Mouse (Mus musculus) cerebral cortex, adult 2 months (tissue): ENCODE measurements around the gene Fam98a.

ENCODE experiments used
- WGBS: fragments of 180-500 bp; shearing (Covaris S2); methylation state at CpG from one replicate; pipeline ENCODE4 v1.1.7; 2018; 5-methylcytosine and 5-hydroxymethylcytosine counted together

The Fam98a gene

GRCm38 (mm10) chr17:75551512-75552400, at the start of gene Fam98a:
Fam98a (minus strand) TSS chr17:75551946.
- WGBS: under 1% methylated on average over 56 of the region's 56 CpGs

GRCm38 (mm10) chr17:75598652-75599051, 46.9 kb upstream of the Fam98a start:
- 80% methylated on average over 3 of the region's 3 CpGs for WGBS

- WGBS: 97% methylated on average over 1 of the region's 1 CpGs
Measured at GRCm38 (mm10) chr17:75582738-75583137, 31.0 kb upstream of the Fam98a start.

GRCm38 (mm10) chr17:75575608-75576007, 23.9 kb upstream of the Fam98a start:
- whole genome bisulfite sequencing: 88% methylated on average over 7 of the region's 7 CpGs

- 96% methylated on average over 2 of the region's 2 CpGs for WGBS
Measured at GRCm38 (mm10) chr17:75558041-75558440, 6.3 kb upstream of the Fam98a start.

GRCm38 (mm10) chr17:75557031-75557430, 5.3 kb upstream of the Fam98a start:
- 39% methylated on average over 3 of the region's 3 CpGs for WGBS

GRCm38 (mm10) chr17:75550771-75551413, 854 bp downstream of the Fam98a start:
- 38% methylated on average over 11 of the region's 11 CpGs for WGBS

- WGBS: 81% methylated on average over 7 of the region's 7 CpGs
Measured at GRCm38 (mm10) chr17:75544262-75544661, 7.5 kb downstream of the Fam98a start.

- 75% methylated on average over 7 of the region's 7 CpGs for WGBS
Measured at GRCm38 (mm10) chr17:75543434-75543833, 8.3 kb downstream of the Fam98a start.

GRCm38 (mm10) chr17:75539841-75540240, 11.9 kb downstream of the Fam98a start:
- 89% methylated on average over 5 of the region's 5 CpGs for WGBS

GRCm38 (mm10) chr17:75539130-75539529, 12.6 kb downstream of the Fam98a start:
- WGBS: 97% methylated on average over 6 of the region's 6 CpGs

GRCm38 (mm10) chr17:75538431-75538830, 13.3 kb downstream of the Fam98a start:
- 93% methylated on average over 12 of the region's 12 CpGs for WGBS

GRCm38 (mm10) chr17:75537050-75537445, 14.7 kb downstream of the Fam98a start:
- whole genome bisulfite sequencing: 46% methylated on average over 7 of the region's 7 CpGs

GRCm38 (mm10) chr17:75536396-75537049, 15.2 kb downstream of the Fam98a start:
- WGBS: 25% methylated on average over 6 of the region's 6 CpGs

- 89% methylated on average over 4 of the region's 4 CpGs for WGBS
Measured at GRCm38 (mm10) chr17:75535612-75536011, 16.1 kb downstream of the Fam98a start.

GRCm38 (mm10) chr17:75534314-75535020, 17.3 kb downstream of the Fam98a start:
- WGBS: 73% methylated on average over 12 of the region's 12 CpGs

- 73% methylated on average over 6 of the region's 6 CpGs for WGBS
Measured at GRCm38 (mm10) chr17:75532469-75532986, 19.2 kb downstream of the Fam98a start.

GRCm38 (mm10) chr17:75529222-75529935, 22.4 kb downstream of the Fam98a start:
- 95% methylated on average over 14 of the region's 14 CpGs for WGBS

GRCm38 (mm10) chr17:75526411-75526810, 25.3 kb downstream of the Fam98a start:
- whole genome bisulfite sequencing: 85% methylated on average over 1 of the region's 1 CpGs

GRCm38 (mm10) chr17:75523812-75524211, 27.9 kb downstream of the Fam98a start:
- WGBS: 72% methylated on average over 3 of the region's 3 CpGs
